Mouse (Mus musculus): ENCODE measurements around the gene Pcdh9. TPM values are rescaled to one million over a fixed set of nuclear protein-coding genes. Genes with fewer than 3 reads are reported as not detected.
A peak's percentile ranks its signal among the peaks of the same experiment; 100 is the strongest.

Gene Pcdh9
- total and polyA plus RNA-seq, 3 experiments = 0.70 to 1.8 (median 1.2) TPM

DNA sequence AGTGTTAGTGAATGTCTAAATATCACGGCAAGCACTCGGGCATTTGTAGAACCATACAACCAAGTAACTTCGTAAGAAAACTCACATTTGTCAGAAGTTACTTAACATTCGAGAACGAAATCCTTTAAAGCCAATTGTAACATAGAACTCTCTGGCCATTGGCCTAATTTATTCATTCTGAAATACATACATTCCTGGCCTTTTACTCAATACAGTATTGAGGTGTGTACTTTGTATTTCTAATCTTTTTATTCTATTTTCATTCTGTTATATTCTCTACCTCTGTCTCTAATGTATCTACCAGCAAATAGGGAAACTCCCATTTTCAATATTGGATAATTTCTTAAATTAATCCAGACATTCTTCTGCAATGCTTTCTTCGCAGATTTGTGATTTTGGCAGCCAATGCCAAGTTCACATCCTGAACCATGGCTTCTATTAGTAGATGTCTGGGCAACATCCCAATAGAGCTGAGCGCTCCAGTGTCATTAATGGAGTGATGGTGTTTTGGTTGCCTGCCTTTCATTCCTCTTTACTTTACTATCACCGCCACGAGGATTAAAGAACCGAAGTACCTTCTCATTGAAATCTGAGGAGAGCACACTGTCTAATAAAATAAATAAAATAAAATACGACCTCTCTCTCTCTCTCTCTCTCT lies 346.4 kb downstream of the Pcdh9 start:
- intact Hi-C loops (cut with DNase I) = no loop called here
- WGBS = 65% methylated on average over 11 of the region's 11 CpGs
- no peak overlapping the region for H3K9ac ChIP-seq (ENCODE audit: low read depth, low read length)
- no peaks in the 10 kb centered on the region for H3K27me3 ChIP-seq (ENCODE audit: control insufficient read depth, insufficient read depth, low read length)
- H3K36me3 ChIP-seq (ENCODE audit: control insufficient read depth, insufficient read depth, low read length) = no peaks in the 10 kb centered on the region
- H3K4me3 ChIP-seq = no peak overlapping the region; the same call in 1 of the 2 replicates
- H3K4me1 ChIP-seq (ENCODE audit: control insufficient read depth, insufficient read depth, low read length) = no peaks in the 10 kb centered on the region
- no peaks in the 10 kb centered on the region for H3K79me2 ChIP-seq (replicated peaks; ENCODE audit: control insufficient read depth, insufficient read depth, low read length)
- H3K27ac ChIP-seq = no peak overlapping the region
- no peak for TF ChIP-seq EP300 (IDR thresholded peaks at IDR 0.05; ENCODE audit: insufficient read depth, low read depth, low read length)
- TF ChIP-seq CTCF (IDR thresholded peaks at IDR 0.05) = no peak
- no peak for TF ChIP-seq POLR2A (IDR thresholded peaks at IDR 0.05; ENCODE audit: insufficient read depth, low read depth, low read length)
- no peak for DNase-seq

DNA sequence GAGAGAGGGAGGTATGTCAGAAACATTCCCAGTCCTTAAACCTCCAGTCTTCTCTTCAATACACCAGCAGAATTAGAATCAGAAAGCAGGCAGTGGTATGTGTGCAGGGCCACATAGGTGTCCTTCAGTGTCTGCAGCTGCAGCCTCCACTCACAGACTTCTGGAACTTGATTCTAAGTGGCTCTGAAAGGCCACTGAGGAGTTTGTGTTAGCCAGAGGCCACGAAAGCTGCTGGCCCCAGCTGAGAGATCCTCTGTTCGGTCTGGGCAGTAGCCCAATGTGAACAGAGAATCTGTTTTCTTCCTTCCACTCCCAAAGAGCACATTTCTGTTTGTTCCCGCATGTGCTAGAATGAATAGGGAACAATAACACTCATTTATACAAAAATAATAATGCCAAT lies 346.9 kb downstream of the Pcdh9 start:
- no peaks in the 10 kb centered on the region for H3K4me1 ChIP-seq (ENCODE audit: control insufficient read depth, insufficient read depth, low read length)
- H3K4me3 ChIP-seq = no peak overlapping the region; the same call in 1 of the 2 replicates
- no peak overlapping the region for H3K9ac ChIP-seq (ENCODE audit: low read depth, low read length)
- peak; percentile 34 to 37 for DNase-seq
- H3K36me3 ChIP-seq (ENCODE audit: control insufficient read depth, insufficient read depth, low read length) = no peaks in the 10 kb centered on the region
- WGBS = 57% methylated on average over 3 of the region's 3 CpGs
- TF ChIP-seq POLR2A (IDR thresholded peaks at IDR 0.05; ENCODE audit: insufficient read depth, low read depth, low read length) = no peak
- intact Hi-C loops (cut with DNase I) = no loop called here
- no peak overlapping the region for H3K27ac ChIP-seq
- H3K27me3 ChIP-seq (ENCODE audit: control insufficient read depth, insufficient read depth, low read length) = no peaks in the 10 kb centered on the region
- no peaks in the 10 kb centered on the region for H3K79me2 ChIP-seq (replicated peaks; ENCODE audit: control insufficient read depth, insufficient read depth, low read length)

DNA sequence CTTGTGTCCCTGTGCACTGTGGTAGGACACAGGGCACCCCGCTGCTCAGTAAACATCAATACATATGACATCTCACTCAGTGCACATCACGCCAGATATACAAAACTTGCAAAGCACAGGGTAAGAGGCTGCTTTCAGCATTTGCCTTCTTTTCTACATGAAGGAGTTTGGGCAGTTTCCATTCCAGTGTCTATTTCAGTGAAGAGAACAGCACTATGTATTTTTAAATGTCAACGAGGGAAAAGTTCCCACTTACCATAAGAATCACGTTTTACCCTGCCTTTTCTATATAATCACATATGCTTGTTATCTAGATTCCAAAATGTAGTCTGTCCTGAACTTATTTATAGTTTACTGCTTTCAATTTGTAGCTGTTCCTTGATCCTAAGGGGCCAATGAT lies 355.6 kb downstream of the Pcdh9 start:
- H3K27me3 ChIP-seq (ENCODE audit: control insufficient read depth, insufficient read depth, low read length) = no peaks in the 10 kb centered on the region
- H3K27ac ChIP-seq = no peak overlapping the region
- H3K4me1 ChIP-seq (ENCODE audit: control insufficient read depth, insufficient read depth, low read length) = no peaks in the 10 kb centered on the region
- H3K36me3 ChIP-seq (ENCODE audit: control insufficient read depth, insufficient read depth, low read length) = no peaks in the 10 kb centered on the region
- WGBS = 66% methylated on average over 4 of the region's 4 CpGs
- no peak overlapping the region for H3K4me3 ChIP-seq
- no peak for TF ChIP-seq POLR2A (IDR thresholded peaks at IDR 0.05; ENCODE audit: insufficient read depth, low read depth, low read length)
- TF ChIP-seq CTCF (IDR thresholded peaks at IDR 0.05) = no peak
- TF ChIP-seq EP300 (IDR thresholded peaks at IDR 0.05; ENCODE audit: insufficient read depth, low read depth, low read length) = no peak
- H3K79me2 ChIP-seq (replicated peaks; ENCODE audit: control insufficient read depth, insufficient read depth, low read length) = no peaks in the 10 kb centered on the region
- no peak overlapping the region for H3K9ac ChIP-seq (ENCODE audit: low read depth, low read length)
- DNase-seq = no peak
- intact Hi-C loops (cut with DNase I) = no loop called here

DNA sequence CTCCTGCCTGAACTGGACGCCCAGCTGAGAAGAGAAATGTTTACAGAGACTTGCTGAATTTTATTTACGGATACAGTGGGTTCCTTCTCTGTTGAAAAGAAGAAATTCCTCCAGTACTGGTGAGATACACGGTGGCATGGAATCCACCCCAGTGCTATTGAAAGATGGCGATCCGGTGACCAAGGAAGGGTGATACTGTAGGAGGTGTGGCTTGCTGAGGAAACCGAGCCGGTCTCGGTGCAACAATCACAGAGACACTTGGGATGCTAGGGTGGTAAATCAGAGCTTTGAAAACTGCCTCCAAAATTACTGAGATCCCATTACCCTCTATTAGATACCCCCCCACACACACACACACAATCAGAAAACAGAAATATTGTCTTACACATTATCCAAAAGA lies 367.0 kb downstream of the Pcdh9 start:
- H3K4me3 ChIP-seq = no peak overlapping the region
- 79% methylated on average over 8 of the region's 8 CpGs for WGBS
- no peak for DNase-seq
- H3K36me3 ChIP-seq (ENCODE audit: control insufficient read depth, insufficient read depth, low read length) = no peaks in the 10 kb centered on the region
- no peaks in the 10 kb centered on the region for H3K27me3 ChIP-seq (ENCODE audit: control insufficient read depth, insufficient read depth, low read length)
- no peak for TF ChIP-seq CTCF (IDR thresholded peaks at IDR 0.05)
- no peak for TF ChIP-seq EP300 (IDR thresholded peaks at IDR 0.05; ENCODE audit: insufficient read depth, low read depth, low read length)
- no peak for TF ChIP-seq POLR2A (IDR thresholded peaks at IDR 0.05; ENCODE audit: insufficient read depth, low read depth, low read length)
- H3K9ac ChIP-seq (ENCODE audit: low read depth, low read length) = no peak overlapping the region
- H3K4me1 ChIP-seq (ENCODE audit: control insufficient read depth, insufficient read depth, low read length) = no peaks in the 10 kb centered on the region
- intact Hi-C loops (cut with DNase I) = no loop called here
- H3K27ac ChIP-seq = no peak overlapping the region
- H3K79me2 ChIP-seq (replicated peaks; ENCODE audit: control insufficient read depth, insufficient read depth, low read length) = no peaks in the 10 kb centered on the region

GRCm38 (mm10) chr14:93520166-93520565 lies 370.3 kb downstream of the Pcdh9 start:
- no peaks in the 10 kb centered on the region for H3K36me3 ChIP-seq (ENCODE audit: control insufficient read depth, insufficient read depth, low read length)
- no peaks in the 10 kb centered on the region for H3K79me2 ChIP-seq (replicated peaks; ENCODE audit: control insufficient read depth, insufficient read depth, low read length)
- DNase-seq = no peak
- H3K27me3 ChIP-seq (ENCODE audit: control insufficient read depth, insufficient read depth, low read length) = no peaks in the 10 kb centered on the region
- no peak overlapping the region for H3K27ac ChIP-seq
- H3K4me1 ChIP-seq (ENCODE audit: control insufficient read depth, insufficient read depth, low read length) = no peaks in the 10 kb centered on the region
- no peak overlapping the region for H3K9ac ChIP-seq (ENCODE audit: low read depth, low read length)
- WGBS = 74% methylated on average over 5 of the region's 5 CpGs
- no peak overlapping the region for H3K4me3 ChIP-seq
- TF ChIP-seq CTCF (IDR thresholded peaks at IDR 0.05) (no peak), POLR2A (IDR thresholded peaks at IDR 0.05; ENCODE audit: insufficient read depth, low read depth, low read length) (no peak), EP300 (IDR thresholded peaks at IDR 0.05; ENCODE audit: insufficient read depth, low read depth, low read length) (no peak)
- intact Hi-C loops (cut with DNase I) = no loop called here

DNA sequence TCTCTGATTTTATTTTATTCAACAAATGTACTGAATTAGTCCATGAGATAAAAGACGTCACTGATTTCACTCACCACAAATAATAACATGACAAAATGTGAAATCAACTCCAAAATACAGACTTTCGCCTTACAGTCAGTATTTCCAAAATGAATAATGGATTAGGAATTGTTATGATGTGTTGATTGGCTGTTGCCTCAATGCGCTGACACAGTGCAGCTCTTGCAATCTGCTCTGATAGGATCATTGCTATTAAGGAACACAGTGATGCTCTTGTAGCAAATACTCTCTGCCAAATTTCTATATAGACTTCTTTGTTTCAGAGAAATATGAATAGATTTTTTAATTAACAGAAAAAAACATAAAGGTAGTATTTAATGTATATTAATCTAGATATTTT lies 373.8 kb downstream of the Pcdh9 start:
- H3K36me3 ChIP-seq (ENCODE audit: control insufficient read depth, insufficient read depth, low read length) = no peaks in the 10 kb centered on the region
- no peaks in the 10 kb centered on the region for H3K27me3 ChIP-seq (ENCODE audit: control insufficient read depth, insufficient read depth, low read length)
- WGBS = 68% methylated on average over 3 of the region's 3 CpGs
- no peaks in the 10 kb centered on the region for H3K4me1 ChIP-seq (ENCODE audit: control insufficient read depth, insufficient read depth, low read length)
- TF ChIP-seq CTCF (IDR thresholded peaks at IDR 0.05) (no peak), POLR2A (IDR thresholded peaks at IDR 0.05; ENCODE audit: insufficient read depth, low read depth, low read length) (no peak), EP300 (IDR thresholded peaks at IDR 0.05; ENCODE audit: insufficient read depth, low read depth, low read length) (no peak)
- H3K27ac ChIP-seq = no peak overlapping the region
- intact Hi-C loops (cut with DNase I) = no loop called here
- no peak for DNase-seq
- no peaks in the 10 kb centered on the region for H3K79me2 ChIP-seq (replicated peaks; ENCODE audit: control insufficient read depth, insufficient read depth, low read length)
- H3K9ac ChIP-seq (ENCODE audit: low read depth, low read length) = no peak overlapping the region
- no peak overlapping the region for H3K4me3 ChIP-seq

Data from heart, adult 2 months (tissue).